Mouse (Mus musculus) embryonic facial prominence, embryonic 13.5 days (tissue): ENCODE measurements around the gene Lenep. TPM values are rescaled to one million over a fixed set of nuclear protein-coding genes. Genes with fewer than 3 reads are reported as not detected.

Source experiments
- ATAC-seq: fragments of 200-750 bp; cut with Nextera tagmentation; 2 replicates; pipeline ENCODE4 v1.8.0; 2017; ENCODE audit warnings: low read depth; ENCODE audit not compliant: insufficient number of reproducible peaks, insufficient read depth, low FRiP score, low TSS enrichment
- H3K27ac ChIP-seq: fragments of 300-500 bp; sonication (generic); 2 replicates; pipeline ENCODE4 v1.5.1; 2015; ENCODE audit warnings: moderate library complexity, mild to moderate bottlenecking, inconsistent platforms
- H3K27me3 ChIP-seq: fragments of 300-500 bp; sonication (generic); 2 replicates; pipeline ENCODE4 v1.6.1; 2015; ENCODE audit warnings: mild to moderate bottlenecking, inconsistent platforms
- H3K36me3 ChIP-seq: fragments of 300-500 bp; sonication (generic); 2 replicates; pipeline ENCODE4 v1.6.1; 2015; ENCODE audit warnings: mild to moderate bottlenecking, inconsistent platforms
- H3K4me1 ChIP-seq: fragments of 300-500 bp; sonication (generic); 2 replicates; pipeline ENCODE4 v1.6.1; 2015; ENCODE audit warnings: inconsistent platforms
- H3K4me2 ChIP-seq: fragments of 300-500 bp; sonication (generic); 2 replicates; pipeline ENCODE4 v1.6.1; 2015; ENCODE audit warnings: moderate library complexity, mild to moderate bottlenecking, inconsistent platforms
- H3K4me3 ChIP-seq: fragments of 300-500 bp; sonication (generic); 2 replicates; pipeline ENCODE4 v1.5.1; 2015; ENCODE audit warnings: mild to moderate bottlenecking, inconsistent platforms
- H3K9ac ChIP-seq: fragments of 300-500 bp; sonication (generic); 2 replicates; pipeline ENCODE4 v1.6.1; 2015; ENCODE audit warnings: mild to moderate bottlenecking, inconsistent platforms
- H3K9me3 ChIP-seq: fragments of 300-500 bp; sonication (generic); 2 replicates; pipeline ENCODE4 v1.6.1; 2016; ENCODE audit warnings: inconsistent platforms
- WGBS: fragments of 180-500 bp; shearing (Covaris S2); methylation state at CpG from one replicate; pipeline ENCODE4 v1.1.7; 2015; ENCODE audit warnings: mixed read lengths; 5-methylcytosine and 5-hydroxymethylcytosine counted together
- polyA plus RNA-seq: library from polyadenylated mRNA; unstranded; fragments of >200 nt; fragmentation: Nextera tagmentation; extraction: Ambion mirVana; gene quantifications from 2 replicates; pipeline ENCODE4 v1.2.1, GENCODE M21; 2015

Gene Lenep
- polyA plus RNA-seq, 1 experiment from 2014 or later: not detected

DNA sequence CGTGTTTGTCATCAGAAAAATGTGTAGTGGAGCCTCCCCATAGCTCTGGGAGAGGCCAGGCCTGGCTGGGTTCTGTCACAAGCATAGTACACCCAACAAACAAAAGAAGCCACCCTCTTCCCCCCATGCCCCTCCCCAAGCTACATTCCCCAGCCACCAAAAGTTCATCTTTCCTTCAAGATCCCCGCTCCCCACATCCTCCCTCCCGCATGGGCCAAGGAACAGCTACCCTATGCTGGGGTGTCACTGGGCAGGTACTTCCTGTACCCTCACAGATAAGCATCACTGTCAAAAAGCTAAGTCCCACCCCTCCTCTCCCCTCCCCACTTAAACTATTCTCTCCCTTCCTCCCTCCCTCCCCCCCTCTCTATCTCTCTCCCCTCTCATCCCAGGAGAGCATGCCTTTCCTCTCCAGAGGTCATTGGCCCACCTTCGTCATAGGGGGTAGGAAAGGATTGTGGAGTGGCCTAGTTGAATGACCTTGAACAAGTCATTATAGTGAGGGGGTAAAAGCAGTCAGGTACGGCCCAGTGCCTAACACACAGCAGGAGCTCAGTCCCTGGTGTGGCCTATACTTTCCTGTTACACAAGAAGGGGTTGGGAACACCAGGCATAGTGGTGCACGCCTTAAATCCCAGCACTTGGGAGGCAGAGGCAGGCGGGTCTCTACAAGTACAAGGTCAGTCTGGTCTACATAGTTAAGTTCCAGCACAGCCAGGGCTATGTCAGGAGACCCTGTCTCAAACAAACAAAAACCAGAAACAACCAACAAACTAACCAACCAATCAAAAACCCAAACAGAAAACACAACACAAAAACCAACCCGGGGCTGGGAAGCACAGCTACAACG lies 20.3 kb downstream of the Lenep start:
- H3K4me3 ChIP-seq: no peak overlapping the region
- no peak overlapping the region for H3K27ac ChIP-seq

DNA sequence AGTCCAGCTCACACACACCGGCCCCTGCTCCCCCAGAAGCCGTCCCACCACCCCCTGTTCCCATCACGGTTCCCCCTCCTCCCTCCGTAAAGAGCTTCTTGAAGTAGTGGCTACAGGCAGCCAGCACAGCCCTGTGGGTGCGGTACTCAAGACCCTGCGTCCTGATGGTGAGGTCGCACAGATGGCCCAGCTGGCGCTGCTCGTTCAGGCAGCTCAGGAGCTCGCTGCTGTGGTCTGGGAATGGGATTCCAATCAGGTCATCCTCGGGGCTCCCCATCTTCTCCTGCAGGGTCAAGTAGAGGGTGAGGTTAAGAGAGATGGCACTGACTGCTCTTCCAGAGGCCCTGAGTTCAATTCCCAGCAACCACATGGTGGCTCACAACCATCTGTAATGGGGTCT lies 21.4 kb downstream of the Lenep start:
- Histone ChIP-seq H3K4me3 (no peak overlapping the region), H3K36me3 (peaks cover 5% of the 10 kb centered on the region; the same call in 1 of the 2 replicates), H3K9me3 (no peaks in the 10 kb centered on the region), H3K27ac (no peak overlapping the region), H3K9ac (no peak overlapping the region), H3K4me1 (peaks cover 31% of the 10 kb centered on the region), H3K4me2 (no peak overlapping the region), H3K27me3 (no peaks in the 10 kb centered on the region)
- 84% methylated on average over 11 of the region's 11 CpGs for WGBS
- no peak for ATAC-seq

More for the DNA sequence above, 20.3 kb downstream of the Lenep start:
- no peak for ATAC-seq
- H3K4me1 ChIP-seq: peaks cover 40% of the 10 kb centered on the region
- no peak overlapping the region for H3K9ac ChIP-seq
- no peaks in the 10 kb centered on the region for H3K27me3 ChIP-seq
- peaks cover 5% of the 10 kb centered on the region; the same call in 1 of the 2 replicates for H3K36me3 ChIP-seq
- WGBS: 86% methylated on average over 9 of the region's 9 CpGs
- H3K9me3 ChIP-seq: no peaks in the 10 kb centered on the region
- H3K4me2 ChIP-seq: no peak overlapping the region

DNA sequence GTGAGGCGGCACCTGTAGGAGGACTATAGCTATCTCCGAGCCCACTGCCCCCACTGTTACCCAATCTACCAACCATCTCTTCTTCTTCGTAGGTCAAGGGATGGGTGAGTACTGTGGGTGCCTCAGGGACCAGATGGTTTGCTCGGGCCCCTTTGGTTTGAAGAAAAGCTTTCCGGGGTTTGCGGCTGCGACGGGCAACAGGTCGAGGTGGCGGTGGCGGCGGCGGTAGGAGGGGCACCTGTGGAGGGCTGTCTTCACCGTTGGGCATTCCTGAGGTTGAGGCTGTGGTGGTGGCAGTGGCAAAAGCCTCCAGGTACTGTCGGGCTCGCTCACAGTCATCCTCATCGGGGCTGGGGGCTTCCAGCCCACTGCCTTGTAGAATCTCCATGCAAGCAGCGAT lies 21.9 kb downstream of the Lenep start:
- H3K27me3 ChIP-seq: no peaks in the 10 kb centered on the region
- H3K4me1 ChIP-seq: peaks cover 30% of the 10 kb centered on the region
- no peaks in the 10 kb centered on the region for H3K9me3 ChIP-seq
- H3K36me3 ChIP-seq: peaks cover 5% of the 10 kb centered on the region; the same call in 1 of the 2 replicates
- no peak for ATAC-seq
- 90% methylated on average over 18 of the region's 18 CpGs for WGBS
- no peak overlapping the region for H3K27ac ChIP-seq
- H3K9ac ChIP-seq: no peak overlapping the region
- no peak overlapping the region for H3K4me3 ChIP-seq
- H3K4me2 ChIP-seq: no peak overlapping the region

DNA sequence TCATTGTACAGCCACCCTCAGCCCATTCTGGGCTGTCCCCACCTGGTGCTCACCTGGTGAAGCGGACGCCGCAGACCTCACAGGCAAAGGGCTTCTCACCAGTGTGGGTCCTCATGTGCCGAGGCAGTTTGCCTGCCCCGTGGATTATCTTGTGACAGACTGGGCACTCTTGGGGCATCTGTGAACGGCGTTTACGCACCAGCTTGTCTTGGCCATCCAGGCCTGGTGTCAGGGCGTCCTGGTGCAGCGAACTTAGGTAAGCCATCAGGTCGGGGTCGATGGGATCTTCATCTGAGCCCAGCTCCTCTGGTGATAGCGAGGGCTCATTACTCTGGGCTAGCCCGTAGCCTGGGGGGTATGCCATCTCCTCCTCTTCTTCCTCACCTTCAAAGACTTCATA lies 22.3 kb downstream of the Lenep start:
- peaks cover 26% of the 10 kb centered on the region for H3K4me1 ChIP-seq
- H3K27me3 ChIP-seq: no peaks in the 10 kb centered on the region
- WGBS: 91% methylated on average over 14 of the region's 14 CpGs
- H3K4me3 ChIP-seq: no peak overlapping the region
- H3K9ac ChIP-seq: no peak overlapping the region
- no peak overlapping the region for H3K4me2 ChIP-seq
- no peaks in the 10 kb centered on the region for H3K9me3 ChIP-seq
- no peak for ATAC-seq
- peaks cover 5% of the 10 kb centered on the region; the same call in 1 of the 2 replicates for H3K36me3 ChIP-seq
- H3K27ac ChIP-seq: no peak overlapping the region

DNA sequence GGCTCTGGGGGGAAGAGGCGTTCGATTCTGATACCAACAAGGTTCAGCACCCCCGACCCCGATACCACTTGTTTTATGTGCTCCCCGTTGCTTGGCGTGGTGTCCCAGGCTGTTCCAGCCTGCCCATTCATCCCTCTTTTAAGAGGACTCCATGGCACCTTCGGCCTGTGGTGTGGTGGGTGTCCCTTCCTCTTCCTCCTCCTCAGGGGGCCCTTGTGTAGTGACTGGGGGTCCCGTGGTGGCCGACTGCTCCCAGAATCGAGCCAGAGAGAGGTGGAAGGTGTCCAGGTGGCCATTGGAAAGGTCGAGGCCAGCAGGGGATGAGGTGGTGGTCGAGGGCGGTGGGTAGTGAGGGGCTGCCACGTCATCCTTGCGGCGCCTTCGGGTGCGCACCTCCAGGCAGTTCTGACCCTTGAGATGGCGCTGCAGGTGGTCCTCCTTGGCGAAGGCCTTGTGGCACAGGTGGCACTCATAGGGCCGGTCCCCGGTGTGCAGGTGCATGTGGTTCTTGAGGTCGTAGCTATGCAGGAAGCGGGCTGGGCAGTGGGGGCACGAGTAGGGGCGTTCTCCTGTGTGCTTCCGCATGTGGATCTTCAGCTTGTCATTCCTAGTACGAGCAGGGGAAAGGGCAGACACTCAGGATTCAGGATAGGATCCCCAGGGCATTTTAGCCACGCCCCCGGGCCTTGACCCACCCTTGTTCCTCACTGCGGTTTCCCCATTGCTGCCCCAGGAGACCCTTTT lies 23.0 kb downstream of the Lenep start:
- no peak overlapping the region for H3K27ac ChIP-seq
- peaks cover 19% of the 10 kb centered on the region for H3K4me1 ChIP-seq
- WGBS: 86% methylated on average over 31 of the region's 31 CpGs
- no peak overlapping the region for H3K4me3 ChIP-seq
- H3K4me2 ChIP-seq: no peak overlapping the region
- ATAC-seq: no peak
- no peak overlapping the region for H3K9ac ChIP-seq
- H3K9me3 ChIP-seq: no peaks in the 10 kb centered on the region
- peaks cover 5% of the 10 kb centered on the region; the same call in 1 of the 2 replicates for H3K36me3 ChIP-seq
- H3K27me3 ChIP-seq: no peaks in the 10 kb centered on the region

DNA sequence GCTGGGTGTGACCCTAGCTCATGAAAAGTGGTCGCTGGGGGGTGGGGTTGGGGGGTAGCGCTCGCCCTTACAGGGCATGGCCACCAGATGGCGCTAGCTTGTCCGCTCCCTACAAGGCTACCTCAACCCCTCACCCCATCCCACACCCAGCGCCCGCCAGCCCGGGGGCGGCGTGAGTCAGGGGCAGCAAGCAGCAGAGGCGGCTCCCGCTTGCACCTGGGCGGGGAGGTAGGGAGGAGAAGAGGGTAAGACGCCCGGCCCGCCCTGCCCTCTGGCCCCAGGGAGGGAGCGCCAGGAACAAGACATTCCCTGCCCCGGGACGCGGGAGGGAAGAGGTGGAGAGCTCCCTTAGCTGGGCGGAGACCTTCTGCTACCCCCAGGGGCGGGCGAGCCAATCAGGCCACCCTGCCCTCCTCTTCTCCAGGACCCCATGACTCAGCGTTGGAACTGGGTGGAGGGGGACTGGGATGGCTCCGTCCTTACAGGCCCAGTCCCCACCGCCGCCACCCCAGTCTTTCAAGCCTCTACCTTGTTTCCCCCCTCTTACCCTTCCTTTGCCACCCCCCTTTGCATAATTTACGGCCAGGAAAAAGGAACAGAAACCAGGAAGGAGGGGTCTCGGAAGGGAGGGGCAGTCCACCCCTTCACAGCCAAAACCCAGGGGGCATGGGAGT lies 24.1 kb downstream of the Lenep start:
- Histone ChIP-seq H3K36me3 (peaks cover 5% of the 10 kb centered on the region; the same call in 1 of the 2 replicates), H3K9me3 (no peaks in the 10 kb centered on the region), H3K27me3 (no peaks in the 10 kb centered on the region), H3K27ac (peak overlapping the region; percentile 51), H3K4me3 (peak overlapping the region; percentile 55), H3K4me2 (peak overlapping the region; percentile 71), H3K4me1 (peaks cover 14% of the 10 kb centered on the region), H3K9ac (peak overlapping the region; percentile 75)
- WGBS: under 1% methylated on average over 28 of the region's 29 CpGs
- ATAC-seq: peak; percentile 78

DNA sequence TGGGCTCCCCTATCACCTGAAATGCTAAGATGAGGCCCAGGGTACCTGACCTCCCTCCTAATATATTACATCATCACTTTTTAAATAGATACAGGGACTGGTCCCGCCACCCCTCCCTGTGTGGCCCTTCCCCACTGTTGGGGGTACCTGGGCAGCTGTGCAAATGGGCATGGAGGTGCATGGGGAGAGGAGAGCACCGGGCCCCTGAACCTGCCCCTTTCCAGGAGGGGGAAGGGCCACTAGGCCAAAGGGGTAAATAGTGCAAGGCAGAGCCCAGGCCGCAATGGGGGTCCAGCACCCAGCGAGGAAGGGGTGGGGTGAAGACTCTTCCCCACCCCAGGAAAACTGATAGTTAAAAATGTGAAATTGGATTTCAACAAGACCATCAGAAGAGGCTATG lies 24.8 kb downstream of the Lenep start:
- Histone ChIP-seq H3K4me2 (peak overlapping the region; percentile 71), H3K36me3 (peaks cover 5% of the 10 kb centered on the region; the same call in 1 of the 2 replicates), H3K9me3 (no peaks in the 10 kb centered on the region), H3K27ac (0 out of 2 replicates have a peak overlapping the region, but pooled peaks have one; percentile 51), H3K27me3 (no peaks in the 10 kb centered on the region), H3K4me3 (peak overlapping the region; percentile 55), H3K9ac (no peak overlapping the region), H3K4me1 (peaks cover 14% of the 10 kb centered on the region)
- 79% methylated on average over 4 of the region's 4 CpGs for WGBS
- ATAC-seq: no peak

DNA sequence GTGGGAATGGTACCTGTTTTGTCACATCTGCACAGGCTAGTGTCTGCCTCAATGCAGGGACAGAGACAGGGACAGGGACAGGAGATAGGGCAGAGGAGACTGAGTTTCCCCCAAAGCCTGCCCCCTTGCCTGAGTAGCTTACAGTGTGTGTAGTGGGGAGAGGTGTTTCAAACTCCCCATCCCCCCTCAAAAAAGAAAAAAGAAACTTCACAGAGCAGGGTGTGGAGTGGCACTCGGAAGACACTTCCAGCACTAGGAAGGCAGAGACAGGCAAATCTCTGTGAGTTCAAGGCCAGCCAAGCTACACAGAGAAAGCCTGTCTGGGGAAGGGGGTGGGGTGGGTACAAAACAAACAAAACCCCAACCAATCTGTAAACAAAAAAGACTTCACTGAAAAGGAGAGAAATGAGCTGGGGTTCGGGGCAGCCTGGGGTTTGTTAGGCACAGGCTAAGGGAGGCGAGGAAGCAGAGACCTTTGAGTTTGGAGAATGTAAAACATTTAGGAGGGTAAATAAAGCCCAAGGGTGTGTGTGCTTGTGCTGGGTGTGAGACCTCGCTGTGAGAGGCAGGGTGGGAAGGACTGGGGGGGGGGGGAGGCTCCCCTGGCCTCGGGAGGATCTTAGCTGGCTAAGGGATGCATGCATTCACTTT lies 28.9 kb downstream of the Lenep start:
- no peak for ATAC-seq
- H3K4me3 ChIP-seq: no peak overlapping the region
- H3K9me3 ChIP-seq: no peaks in the 10 kb centered on the region
- 40% methylated on average over 5 of the region's 5 CpGs for WGBS
- peaks cover 8% of the 10 kb centered on the region for H3K4me1 ChIP-seq
- H3K4me2 ChIP-seq: no peak overlapping the region
- H3K36me3 ChIP-seq: no peaks in the 10 kb centered on the region
- no peak overlapping the region for H3K27ac ChIP-seq
- no peaks in the 10 kb centered on the region for H3K27me3 ChIP-seq
- H3K9ac ChIP-seq: no peak overlapping the region

DNA sequence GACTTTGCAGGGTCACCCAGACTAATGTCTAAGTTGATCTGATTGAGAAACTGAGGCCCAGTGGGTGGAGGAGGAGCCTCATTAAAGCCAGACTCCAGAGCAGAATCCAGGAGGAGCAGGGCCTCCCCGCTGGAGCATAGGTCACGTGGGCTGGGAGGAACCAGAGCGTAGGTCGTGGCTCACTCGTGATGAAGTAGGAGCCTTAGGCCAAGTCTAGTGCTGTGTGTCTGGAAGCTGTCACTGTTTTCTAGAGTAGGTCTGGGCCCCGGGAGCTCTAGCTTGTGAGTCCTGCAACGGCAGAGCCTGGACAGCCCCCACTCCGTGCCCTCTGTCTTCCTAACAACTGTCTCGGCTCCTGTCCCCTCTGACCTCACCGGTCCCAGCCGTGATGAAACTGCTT lies 35.3 kb downstream of the Lenep start:
- 57% methylated on average over 11 of the region's 11 CpGs for WGBS
- H3K4me1 ChIP-seq: 0 out of 2 replicates have a peak, but pooled peaks cover 4% of the 10 kb centered on the region
- H3K36me3 ChIP-seq: no peaks in the 10 kb centered on the region
- ATAC-seq: no peak
- no peak overlapping the region for H3K4me3 ChIP-seq
- no peak overlapping the region for H3K27ac ChIP-seq
- H3K27me3 ChIP-seq: no peaks in the 10 kb centered on the region
- no peak overlapping the region for H3K9ac ChIP-seq
- H3K9me3 ChIP-seq: no peaks in the 10 kb centered on the region
- no peak overlapping the region for H3K4me2 ChIP-seq

DNA sequence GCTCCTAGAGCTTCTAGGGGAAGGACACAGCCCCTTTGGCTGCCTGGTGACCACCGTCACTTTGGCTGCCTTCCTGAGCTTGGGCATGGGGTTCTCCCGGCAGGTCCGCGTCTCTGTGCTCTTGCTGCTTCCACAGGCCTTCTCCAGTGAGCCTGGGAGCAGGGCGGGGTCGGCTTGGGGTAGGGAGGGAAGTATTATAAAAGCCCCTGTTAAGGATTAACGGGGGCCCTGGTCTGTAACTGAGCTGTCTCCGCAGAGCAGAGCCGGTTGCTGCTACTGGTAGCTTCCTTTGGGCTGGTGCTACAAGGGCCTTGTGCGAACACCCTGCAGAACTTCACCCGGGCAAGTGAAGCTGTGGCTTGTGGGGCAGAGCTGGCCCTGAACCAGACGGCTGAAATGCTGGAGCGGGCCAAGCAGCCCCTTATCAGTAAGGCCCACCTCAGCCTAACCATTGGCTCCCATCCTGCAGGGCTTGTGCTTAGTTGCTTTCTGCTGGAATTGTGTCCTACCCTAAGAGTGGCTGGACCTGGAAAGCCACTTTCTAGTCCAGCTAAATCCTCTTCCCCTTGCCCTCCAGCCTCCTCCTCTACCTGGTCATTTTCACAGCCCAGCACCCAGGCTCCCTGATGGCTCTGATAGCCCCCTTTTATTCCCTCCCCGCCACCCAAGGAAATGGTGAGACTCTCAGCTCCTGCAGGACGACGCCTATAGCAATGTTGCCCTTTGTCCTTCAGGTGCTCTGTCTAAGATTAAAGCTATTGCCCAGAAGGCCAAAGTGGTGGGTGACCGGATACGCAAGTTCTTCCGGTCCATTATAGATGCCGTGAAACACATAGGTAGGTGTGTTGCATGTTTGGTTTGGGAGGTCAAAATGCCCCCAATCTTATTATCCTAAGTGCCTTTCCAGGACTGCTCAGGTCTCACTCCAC lies 36.8 kb downstream of the Lenep start:
- 70% methylated on average over 20 of the region's 20 CpGs for WGBS
- Histone ChIP-seq H3K36me3 (no peaks in the 10 kb centered on the region), H3K27ac (no peak overlapping the region), H3K9me3 (no peaks in the 10 kb centered on the region), H3K9ac (no peak overlapping the region), H3K4me3 (no peak overlapping the region), H3K4me2 (no peak overlapping the region), H3K27me3 (no peaks in the 10 kb centered on the region), H3K4me1 (0 out of 2 replicates have a peak, but pooled peaks cover 4% of the 10 kb centered on the region)
- no peak for ATAC-seq
